Mouse (Mus musculus) E14TG2a.4 (cell line): Measurements from ENCODE around the gene Lin7c.

Experiments
- CTCF ChIP-seq: conservative IDR thresholded peaks from 2 replicates; pipeline ENCODE4 v1.5.1; 2014; ENCODE audit warnings: low read length
- POU5F1 ChIP-seq: IDR thresholded peaks from 2 replicates; pipeline ENCODE4 v1.6.1; 2014; ENCODE audit warnings: low read length, borderline replicate concordance

GRCm38 (mm10) chr2:109930366-109930765 is 39.7 kb downstream of the Lin7c start:
- TF ChIP-seq CTCF (no peak), POU5F1 (no peak)
